Mouse (Mus musculus) left cerebral cortex, adult 2 months (tissue): Measurements from ENCODE around the gene 4930563M21Rik. TPM values are rescaled to one million over a fixed set of nuclear protein-coding genes. Genes with fewer than 3 reads are reported as not detected.

Experiments
- DNase-seq, 2 experiments: peaks; one replicate each; pipeline ENCODE4 v3.0.0; 2021 to 2022; ENCODE audit warnings: low spot score in 2 of 2, mixed read lengths in 1 of 2; ENCODE audit errors: extremely low spot score in 1 of 2
- H3K27ac ChIP-seq: fragments of 200-600 bp; 2 replicates; pipeline ENCODE4 v1.8.1; 2022
- H3K4me3 ChIP-seq: fragments of 200-600 bp; 2 replicates; pipeline ENCODE4 v1.8.1; 2022
- CTCF ChIP-seq: fragments of 200-600 bp; IDR thresholded peaks from 2 replicates; pipeline ENCODE4 v1.8.1; 2022; ENCODE audit warnings: antibody characterized with exemption, mild to moderate bottlenecking, moderate library complexity
- intact Hi-C: fragments of 180-260 bp; cut with DNase I; formaldehyde crosslinking; loops from one replicate; pipeline ENCODE4 v1.15.1; 2025
- total RNA-seq, 2 experiments: library from RNA; stranded (reverse); gene quantifications; 2 replicates each; pipeline ENCODE4 v1.2.3; 2021

The 4930563M21Rik gene
- total RNA-seq, 2 experiments from 2014 or later = not detected

GRCm38 (mm10) chr9:55937664-55938617, 72.4 kb downstream of the 4930563M21Rik start, which contains the start of gene Scaper:
Scaper (minus strand) TSS chr9:55938119.
- intact Hi-C loops = loop anchor here (5.0 to 10.0 kb wide), 2 partner anchors 104 to 613 kb away; partner anchors contain the start of genes Nrg4, Rcn2 and Tmem266
- peak within 1 kb of the TSS; percentile 73 for H3K27ac ChIP-seq
- peak; percentile 86 to 88 for DNase-seq
- TF ChIP-seq CTCF = peak; percentile 29
- peak within 1 kb of the TSS; percentile 85 for H3K4me3 ChIP-seq

- no peak overlapping the region for H3K27ac ChIP-seq
- intact Hi-C loops = loop anchor here (5.0 to 10.0 kb wide), 2 partner anchors 105 to 612 kb away; partner anchors contain the start of genes Nrg4, Rcn2 and Tmem266
- DNase-seq = peak in 1 of 2 experiments; percentile 15
- H3K4me3 ChIP-seq = peak overlapping the region; percentile 85
- no peak for TF ChIP-seq CTCF
Observed at GRCm38 (mm10) chr9:55937224-55937663, 73.1 kb downstream of the 4930563M21Rik start.

- no peak for DNase-seq
- Histone ChIP-seq H3K27ac (no peak overlapping the region), H3K4me3 (no peak overlapping the region)
- TF ChIP-seq CTCF = no peak
- intact Hi-C loops = loop anchor here (10.0 kb wide), 1 partner anchor 608 kb away; the partner anchor contains the start of genes Nrg4 and Tmem266
Observed at GRCm38 (mm10) chr9:55932482-55932881, 77.9 kb downstream of the 4930563M21Rik start.

- peak; percentile 72 for TF ChIP-seq CTCF
- H3K4me3 ChIP-seq = no peak overlapping the region
- H3K27ac ChIP-seq = no peak overlapping the region
- intact Hi-C loops = loop anchor here (5.0 kb wide), 1 partner anchor 451 kb away; no protein-coding TSS in a partner anchor
- DNase-seq = no peak
Observed at GRCm38 (mm10) chr9:55918579-55918978, 91.8 kb downstream of the 4930563M21Rik start.

- Histone ChIP-seq H3K4me3 (no peak overlapping the region), H3K27ac (no peak overlapping the region)
- TF ChIP-seq CTCF = no peak
- no peak for DNase-seq
- intact Hi-C loops = loop anchor here (1.0 to 5.0 kb wide), 2 partner anchors 449 to 486 kb away; no protein-coding TSS in a partner anchor
Observed at GRCm38 (mm10) chr9:55916751-55917150, 93.6 kb downstream of the 4930563M21Rik start.

Other genes with a start within 250 kb of the 4930563M21Rik start
- 10 to 100 TPM; 31.9 to 33.1 TPM for gene Scaper, start 72.4 kb downstream of the 4930563M21Rik start, total RNA-seq
- gene Rcn2, start 31.3 kb upstream of the 4930563M21Rik start, total RNA-seq = 100 to 1,000 TPM in 1 of 2 experiments, 10 to 100 TPM in 1; 98.6 to 101 TPM
- 1 to 10 TPM; 2.3 to 4.6 TPM for gene Pstpip1, start 79.4 kb upstream of the 4930563M21Rik start, total RNA-seq
- gene Tspan3, start 154.9 kb upstream of the 4930563M21Rik start, total RNA-seq = 100 to 1,000 TPM; 337 to 351 TPM